Mouse (Mus musculus): ENCODE measurements at regions not wholly inside any gene's neighbourhood (a gene's known extent, or its start where the extent isn't known, plus 50 kb on each side); places are given as distances from the start of the nearest gene placed in this dataset.

GRCm38 (mm10) chr2:148292442-148292841 lies 102.7 kb upstream of the Sstr4 start:
- DNase-seq, result no peak

DNA sequence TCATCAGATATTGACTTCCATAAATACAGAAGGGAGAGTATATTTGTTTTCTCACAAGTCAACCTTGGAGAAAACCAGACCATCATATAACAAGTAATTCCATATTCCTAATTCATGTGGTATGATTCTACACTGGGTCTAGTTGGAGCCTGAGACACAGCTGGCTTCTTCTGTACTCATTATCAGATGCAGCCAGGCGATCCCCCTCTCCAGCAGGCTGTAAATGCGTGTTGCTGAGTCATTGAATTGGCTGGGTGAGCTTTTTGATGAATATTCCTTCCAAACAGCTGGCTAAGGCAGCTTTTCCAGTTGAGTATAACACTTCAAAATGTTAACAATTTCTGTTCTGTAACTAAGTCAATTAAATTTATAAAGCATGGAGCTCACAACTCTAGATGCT lies 102.2 kb upstream of the Sstr4 start:
- no peak for DNase-seq

DNA sequence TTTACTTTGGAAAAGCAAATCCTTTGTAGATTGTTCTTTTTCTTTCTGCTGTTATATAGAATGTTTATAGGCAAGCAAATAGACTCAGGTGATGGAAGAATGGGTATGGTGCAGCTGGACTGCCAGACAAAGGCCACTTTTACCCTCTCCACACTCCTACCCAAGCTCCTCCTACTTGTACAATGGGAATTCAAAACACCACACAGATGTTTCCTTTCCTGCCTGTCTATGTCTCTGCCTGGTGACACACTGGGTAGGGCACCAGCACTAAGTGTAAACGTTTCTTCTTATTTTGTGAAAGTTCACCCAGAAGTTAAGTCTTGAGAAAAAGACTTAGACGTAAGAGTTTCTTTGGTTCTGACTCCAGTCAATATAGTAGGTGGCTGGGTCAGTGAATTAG lies 94.3 kb upstream of the Sstr4 start:
- no peak for DNase-seq

DNA sequence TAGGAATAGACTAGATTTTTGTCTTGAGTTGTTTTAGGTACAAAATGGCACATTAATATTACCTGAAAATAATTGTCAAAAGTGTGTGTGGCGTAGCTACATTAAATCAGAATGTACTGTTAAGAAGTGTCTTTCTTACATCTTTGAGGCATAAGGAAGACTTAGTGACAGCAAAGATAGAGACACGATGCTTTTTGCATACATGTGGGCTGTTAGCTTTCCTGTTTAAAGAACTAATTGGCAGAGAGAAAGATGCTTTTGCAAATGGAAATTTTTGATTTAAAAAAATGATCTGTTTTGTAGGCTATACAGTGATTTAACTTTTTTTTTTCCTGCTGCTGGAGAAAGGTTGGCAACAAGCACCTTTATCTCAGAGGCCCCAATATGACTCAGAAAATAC lies 82.9 kb upstream of the Sstr4 start:
- no peak for DNase-seq

DNA sequence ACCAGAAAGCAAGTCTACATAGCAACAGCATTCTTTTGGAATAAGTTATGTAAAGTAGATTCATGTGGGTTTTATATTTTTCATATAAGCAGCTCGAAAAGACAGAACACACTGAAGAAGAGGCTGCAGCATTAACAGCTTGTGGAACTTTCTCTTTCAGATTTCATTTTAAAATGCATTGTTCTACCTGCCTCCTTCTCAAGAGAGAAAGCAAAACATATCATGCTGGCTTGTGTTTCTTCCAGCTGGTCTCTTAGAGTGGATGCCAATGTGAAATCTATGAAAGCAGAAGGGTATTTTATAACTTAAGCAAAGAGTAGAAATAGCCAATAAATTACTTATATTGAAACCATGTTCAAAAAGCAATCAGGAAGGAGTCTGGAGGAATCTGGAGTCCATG lies 74.2 kb upstream of the Sstr4 start:
- DNase-seq, result no peak

- no peak for DNase-seq
These were observed 69.8 kb upstream of the Sstr4 start for GRCm38 (mm10) chr2:148325362-148325761.

GRCm38 (mm10) chr2:148325854-148326387 lies 69.2 kb upstream of the Sstr4 start:
- no peak for DNase-seq

GRCm38 (mm10) chr2:148326414-148326813 lies 68.7 kb upstream of the Sstr4 start:
- DNase-seq, result no peak

DNA sequence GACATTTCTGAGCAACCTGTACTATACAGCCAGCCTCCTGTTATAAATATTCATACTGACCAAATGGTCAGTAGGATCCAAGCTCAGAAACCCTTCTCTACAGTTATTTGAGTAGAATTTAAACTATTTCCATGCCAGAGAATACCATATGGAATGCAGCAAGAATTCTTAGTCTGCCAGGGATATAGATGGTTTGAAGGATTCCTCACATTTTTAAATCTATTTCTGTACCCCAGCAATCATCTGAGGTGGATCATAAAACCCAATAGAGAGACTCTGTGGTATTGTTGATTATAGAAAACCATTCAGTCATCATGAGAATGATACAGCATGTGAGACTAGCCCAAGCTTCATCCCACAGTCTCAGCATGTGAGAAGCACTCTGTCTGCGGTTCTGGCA lies 67.6 kb upstream of the Sstr4 start:
- no peak for DNase-seq

DNA sequence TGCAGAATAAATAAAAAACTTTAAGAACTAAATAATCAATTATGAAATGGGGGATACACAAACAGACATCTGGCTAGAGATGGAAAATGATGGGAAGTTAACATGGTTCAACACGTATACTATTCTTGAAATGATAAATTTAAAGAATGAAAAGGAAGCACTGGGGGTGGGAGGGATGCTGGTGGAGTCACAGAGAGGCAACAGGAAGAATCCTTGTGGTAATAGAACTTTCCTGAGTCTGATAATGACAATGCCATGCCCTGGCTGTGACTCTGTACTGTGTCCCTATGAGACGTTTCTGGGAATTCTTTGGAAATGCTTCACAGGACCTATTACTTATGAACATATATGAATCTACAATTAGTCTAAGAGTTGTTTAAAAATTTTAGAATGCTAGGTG lies 64.8 kb upstream of the Sstr4 start:
- no peak for DNase-seq

DNA sequence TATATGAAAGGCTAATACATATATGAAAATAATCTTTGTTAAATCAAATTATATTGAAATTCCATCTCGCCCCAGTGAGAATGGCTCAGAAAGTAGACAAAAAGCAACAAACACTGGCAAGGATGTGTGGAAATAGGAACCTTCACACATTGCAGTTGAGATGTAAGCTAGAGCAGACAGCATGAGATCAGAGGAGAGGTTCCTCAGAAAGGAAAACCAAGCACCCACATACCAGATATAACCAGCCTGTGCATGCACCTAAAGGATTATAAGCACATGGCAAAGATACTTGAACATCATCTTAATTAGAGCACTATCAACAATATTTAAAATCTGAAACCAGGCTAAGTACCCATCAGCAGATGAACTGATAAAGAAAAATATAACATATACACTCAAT lies 60.6 kb upstream of the Sstr4 start:
- no peak for DNase-seq

- DNase-seq, result no peak
These were observed 58.5 kb upstream of the Sstr4 start for GRCm38 (mm10) chr2:148336626-148337025.

GRCm38 (mm10) chr2:148338308-148338768 lies 56.8 kb upstream of the Sstr4 start:
- peak; percentile 60 to 69 for DNase-seq

DNA sequence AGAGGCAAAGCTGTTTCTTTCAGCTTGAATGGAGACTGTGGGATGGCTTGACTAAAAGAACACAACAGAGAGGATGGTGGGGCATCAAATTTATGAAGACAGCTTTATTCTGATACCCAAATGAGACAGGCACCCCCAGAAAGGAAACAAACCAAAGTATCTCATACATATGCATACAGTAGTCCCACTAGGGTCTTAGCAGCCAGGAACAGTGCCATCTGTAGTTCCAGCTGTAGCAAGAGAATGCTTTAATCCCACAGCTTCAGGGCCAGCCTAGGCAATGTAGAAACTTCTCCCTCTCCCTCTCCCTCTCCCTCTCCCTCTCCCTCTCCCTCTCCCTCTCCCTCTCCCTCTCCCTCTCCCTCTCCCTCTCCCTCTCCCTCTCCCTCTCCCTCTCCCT lies 56.2 kb upstream of the Sstr4 start:
- no peak for DNase-seq

DNA sequence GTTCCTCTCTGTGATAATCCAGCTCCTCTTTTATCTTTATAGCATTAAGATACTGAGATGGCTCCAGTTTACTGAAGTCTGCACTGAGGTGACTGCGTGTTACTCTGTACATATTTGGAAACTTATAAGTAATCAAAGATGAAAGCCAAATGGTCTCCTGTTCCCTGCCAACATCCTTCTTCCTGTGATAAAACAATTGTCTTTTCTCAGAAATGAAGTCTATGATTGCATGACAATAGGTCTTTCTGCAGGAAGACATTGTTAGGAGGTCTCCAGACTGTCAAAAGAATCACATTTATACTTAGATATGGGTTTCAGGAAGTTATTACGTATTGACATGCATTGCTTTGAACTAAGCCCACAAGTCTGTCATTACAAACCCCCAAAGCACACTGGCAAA lies 51.0 kb upstream of the Sstr4 start:
- no peak for DNase-seq
